Mouse (Mus musculus): ENCODE data around the gene Gm21970. TPM values are rescaled to one million over a fixed set of nuclear protein-coding genes. Genes with fewer than 3 reads are reported as not detected.

The Gm21970 gene
- polyA plus RNA-seq, 1 experiment from 2014 or later, result not detected

- no peak overlapping the region for H3K27ac ChIP-seq
- H3K27me3 ChIP-seq (replicated peaks), result no peaks in the 10 kb centered on the region
- no peak for ATAC-seq (ENCODE audit: low FRiP score, low read depth)
- peaks cover 21% of the 10 kb centered on the region for H3K4me1 ChIP-seq
- no peaks in the 10 kb centered on the region for H3K9me3 ChIP-seq
- WGBS, result 79% methylated on average over 2 of the region's 2 CpGs
- no peak overlapping the region for H3K4me3 ChIP-seq
- no peaks in the 10 kb centered on the region for H3K36me3 ChIP-seq
- no peak overlapping the region for H3K9ac ChIP-seq
- no peak overlapping the region for H3K4me2 ChIP-seq (replicated peaks)
Measured at GRCm38 (mm10) chr16:91463400-91463799, 71.9 kb downstream of the Gm21970 start.

DNA sequence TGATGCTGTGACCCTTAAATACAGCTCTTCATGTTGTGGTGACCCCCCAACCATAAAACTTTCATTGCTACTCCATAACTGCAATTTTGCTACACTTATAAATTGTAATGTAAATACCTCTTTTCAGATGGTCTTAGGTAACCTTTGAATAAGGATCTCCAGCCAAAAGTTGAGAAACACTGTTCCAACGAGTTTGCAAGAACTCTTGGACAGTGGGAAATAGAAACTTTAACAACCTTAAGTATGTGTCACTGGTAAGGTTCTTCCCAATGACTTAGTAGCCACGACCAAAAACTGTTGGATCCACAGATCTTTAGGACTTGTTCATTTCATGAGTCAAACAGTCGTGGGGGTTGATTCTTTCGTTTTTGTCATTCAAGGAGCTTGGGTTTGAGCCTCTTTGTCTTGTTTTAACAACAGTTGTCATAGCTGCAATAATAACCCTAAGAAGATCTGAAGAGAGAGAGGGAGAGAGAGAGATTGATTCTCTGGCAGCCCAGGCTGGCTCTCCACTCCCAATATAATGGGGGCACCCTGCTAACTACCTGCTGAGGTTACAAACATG lies 72.4 kb downstream of the Gm21970 start:
- peaks cover 21% of the 10 kb centered on the region for H3K4me1 ChIP-seq
- no peak for ATAC-seq (ENCODE audit: low FRiP score, low read depth)
- no peak overlapping the region for H3K27ac ChIP-seq
- no peaks in the 10 kb centered on the region for H3K36me3 ChIP-seq
- no peaks in the 10 kb centered on the region for H3K9me3 ChIP-seq
- 87% methylated on average over 4 of the region's 4 CpGs for WGBS
- peak overlapping the region; percentile 52; the same call in 1 of the 2 replicates for H3K9ac ChIP-seq
- peak overlapping the region; percentile 63 for H3K4me3 ChIP-seq
- no peaks in the 10 kb centered on the region for H3K27me3 ChIP-seq (replicated peaks)
- peak overlapping the region; percentile 97 for H3K4me2 ChIP-seq (replicated peaks)

DNA sequence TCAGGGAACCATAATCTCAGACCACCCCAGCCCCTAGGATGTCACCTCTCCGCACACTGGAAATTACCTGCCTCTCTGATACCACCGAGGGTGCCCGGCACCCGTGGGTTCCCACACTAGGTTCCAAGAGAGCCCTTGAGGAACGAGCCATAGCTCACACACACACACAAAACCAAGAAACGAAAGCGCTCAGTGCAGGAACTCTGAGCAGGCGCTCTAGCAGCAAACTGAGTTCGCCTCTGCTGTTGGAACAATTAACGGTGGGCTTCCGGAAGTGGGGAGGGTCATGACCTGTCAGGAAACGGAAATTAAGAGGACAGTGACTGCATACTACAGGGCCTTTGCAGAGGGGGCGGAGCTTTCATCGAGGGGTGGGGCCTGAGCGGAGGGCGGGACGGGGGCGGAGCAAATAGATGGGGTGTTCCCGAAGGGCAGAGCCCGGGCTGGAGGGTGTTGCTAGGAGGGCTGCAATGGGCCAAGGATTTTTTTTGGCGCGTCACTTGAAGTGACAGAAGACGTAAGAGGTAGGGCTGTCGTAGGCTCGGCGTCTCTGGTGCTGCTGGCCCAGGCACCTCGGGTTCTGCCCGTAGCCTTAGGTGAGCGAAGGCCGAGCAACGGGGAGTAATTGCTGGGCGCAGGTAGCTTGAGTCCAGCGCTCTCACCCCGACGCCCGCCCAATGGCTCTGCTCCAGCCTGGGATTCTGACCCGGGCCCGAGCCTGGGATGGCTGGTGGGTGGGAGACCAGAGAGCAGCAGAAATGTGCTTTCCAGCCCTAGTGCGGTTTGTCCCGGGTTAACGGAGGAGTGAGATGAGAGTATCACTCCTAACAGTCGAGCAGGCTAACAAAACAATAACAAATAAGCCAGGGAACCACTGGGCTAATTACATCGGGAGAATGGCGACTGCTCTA lies 73.3 kb downstream of the Gm21970 start:
- Histone ChIP-seq H3K4me3 (peak overlapping the region; percentile 63), H3K4me1 (peaks cover 21% of the 10 kb centered on the region), H3K9me3 (no peaks in the 10 kb centered on the region), H3K27ac (peak overlapping the region; percentile 57), H3K4me2 (replicated peaks) (peak overlapping the region; percentile 97), H3K9ac (peak overlapping the region; percentile 56), H3K27me3 (replicated peaks) (no peaks in the 10 kb centered on the region), H3K36me3 (no peaks in the 10 kb centered on the region)
- ATAC-seq (ENCODE audit: low FRiP score, low read depth), result peak; percentile 96
- WGBS, result 1% methylated on average over 44 of the region's 44 CpGs

GRCm38 (mm10) chr16:91465505-91466240 lies 74.2 kb downstream of the Gm21970 start:
- H3K9me3 ChIP-seq, result no peaks in the 10 kb centered on the region
- no peak for ATAC-seq (ENCODE audit: low FRiP score, low read depth)
- H3K9ac ChIP-seq, result peak overlapping the region; percentile 56
- no peaks in the 10 kb centered on the region for H3K27me3 ChIP-seq (replicated peaks)
- WGBS, result 52% methylated on average over 13 of the region's 13 CpGs
- H3K27ac ChIP-seq, result no peak overlapping the region
- no peaks in the 10 kb centered on the region for H3K36me3 ChIP-seq
- H3K4me1 ChIP-seq, result peaks cover 21% of the 10 kb centered on the region
- peak overlapping the region; percentile 97 for H3K4me2 ChIP-seq (replicated peaks)
- H3K4me3 ChIP-seq, result peak overlapping the region; percentile 63

DNA sequence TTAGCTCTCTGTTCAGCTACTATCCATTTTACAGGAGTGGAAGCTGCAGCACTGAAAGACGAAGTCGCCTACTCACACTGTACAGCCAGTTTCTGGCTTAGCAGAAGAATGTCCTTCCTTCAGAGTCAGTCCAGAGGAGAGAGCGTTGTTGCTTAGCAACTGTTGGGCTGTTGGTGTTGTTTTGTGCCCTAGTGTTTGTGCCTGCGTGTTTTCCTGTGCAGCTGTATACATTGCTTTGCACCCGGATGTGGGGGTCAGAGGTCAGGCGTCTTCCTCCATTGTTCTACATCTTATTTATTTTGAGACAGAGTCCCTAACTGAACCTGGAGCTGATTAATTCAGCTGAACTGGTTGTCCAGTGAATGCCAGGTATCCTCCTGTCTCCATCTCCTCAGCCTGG lies 75.0 kb downstream of the Gm21970 start:
- ATAC-seq (ENCODE audit: low FRiP score, low read depth), result no peak
- Histone ChIP-seq H3K4me3 (no peak overlapping the region), H3K9ac (no peak overlapping the region), H3K4me2 (replicated peaks) (peak overlapping the region; percentile 97), H3K9me3 (no peaks in the 10 kb centered on the region), H3K4me1 (peaks cover 21% of the 10 kb centered on the region), H3K36me3 (no peaks in the 10 kb centered on the region), H3K27me3 (replicated peaks) (no peaks in the 10 kb centered on the region), H3K27ac (no peak overlapping the region)
- WGBS, result 37% methylated on average over 6 of the region's 6 CpGs

Other genes with a start within 250 kb of the Gm21970 start
- 2.9 TPM in 2 replicates for gene Olig2, start 166.3 kb upstream of the Gm21970 start, polyA plus RNA-seq (2016; fragmentation: Nextera tagmentation; extraction: Ambion mirVana)
- gene Olig1, start 121.9 kb upstream of the Gm21970 start, polyA plus RNA-seq (2016; fragmentation: Nextera tagmentation; extraction: Ambion mirVana), result 3.1 and 5.1 TPM in 2 replicates
- 30.7 and 35.4 TPM in 2 replicates for gene Ifnar2, start 18.9 kb upstream of the Gm21970 start, polyA plus RNA-seq (2016; fragmentation: Nextera tagmentation; extraction: Ambion mirVana)
- gene Il10rb, start 14.4 kb downstream of the Gm21970 start, polyA plus RNA-seq (2016; fragmentation: Nextera tagmentation; extraction: Ambion mirVana), result 8.5 and 9.0 TPM in 2 replicates
- gene Ifnar1, start 93.5 kb downstream of the Gm21970 start, polyA plus RNA-seq (2016; fragmentation: Nextera tagmentation; extraction: Ambion mirVana), result 55.2 and 56.5 TPM in 2 replicates
- gene Ifngr2, start 155.4 kb downstream of the Gm21970 start, polyA plus RNA-seq (2016; fragmentation: Nextera tagmentation; extraction: Ambion mirVana), result 46.9 TPM in 2 replicates
- 58.0 and 58.5 TPM in 2 replicates for gene Tmem50b, start 206.1 kb downstream of the Gm21970 start, polyA plus RNA-seq (2016; fragmentation: Nextera tagmentation; extraction: Ambion mirVana)
- 6.3 and 6.4 TPM in 2 replicates for gene Dnajc28, start 227.3 kb downstream of the Gm21970 start, polyA plus RNA-seq (2016; fragmentation: Nextera tagmentation; extraction: Ambion mirVana)